Mouse (Mus musculus) liver, embryonic 11.5 days (tissue): Measurements from ENCODE around the gene Cnnm3. TPM values are rescaled to one million over a fixed set of nuclear protein-coding genes. Genes with fewer than 3 reads are reported as not detected.

Experiments used
- ATAC-seq: fragments of 200-750 bp; cut with Nextera tagmentation; replicated peaks from 2 replicates; pipeline ENCODE4 v1.8.0; 2017; ENCODE audit warnings: moderate number of reproducible peaks, mild to moderate bottlenecking, moderate TSS enrichment, moderate library complexity; ENCODE audit not compliant: low FRiP score
- DNase-seq: peaks from one replicate; pipeline ENCODE4 v3.0.0-alpha.2; 2017; ENCODE audit warnings: low spot score
- H3K27ac ChIP-seq: fragments of 300-500 bp; sonication (generic); 2 replicates; pipeline ENCODE4 v1.5.1; 2014; ENCODE audit warnings: mild to moderate bottlenecking, low read depth, low read length, control low read depth
- H3K27me3 ChIP-seq: fragments of 300-500 bp; sonication (generic); replicated peaks from 2 replicates; pipeline ENCODE4 v1.6.1; 2014; ENCODE audit warnings: low read length, mixed read lengths; ENCODE audit not compliant: control insufficient read depth, insufficient read depth
- H3K36me3 ChIP-seq: fragments of 300-500 bp; sonication (generic); 2 replicates; pipeline ENCODE4 v1.6.1; 2014; ENCODE audit warnings: mild to moderate bottlenecking, low read length, moderate library complexity, mixed read lengths; ENCODE audit not compliant: control insufficient read depth, insufficient read depth
- H3K4me1 ChIP-seq: fragments of 300-500 bp; sonication (generic); replicated peaks from 2 replicates; pipeline ENCODE4 v1.6.1; 2014; ENCODE audit warnings: low read length, mixed read lengths; ENCODE audit not compliant: control insufficient read depth, insufficient read depth
- H3K4me2 ChIP-seq: fragments of 300-500 bp; sonication (generic); 2 replicates; pipeline ENCODE4 v1.6.1; 2014; ENCODE audit warnings: mild to moderate bottlenecking, control low read depth, moderate library complexity
- H3K4me3 ChIP-seq: fragments of 300-500 bp; sonication (generic); 2 replicates; pipeline ENCODE4 v1.5.1; 2014; ENCODE audit warnings: low read depth, low read length, control low read depth
- H3K9ac ChIP-seq: fragments of 300-500 bp; sonication (generic); 2 replicates; pipeline ENCODE4 v1.6.1; 2014; ENCODE audit warnings: low read depth, low read length, control low read depth
- H3K9me3 ChIP-seq: fragments of 300-500 bp; sonication (generic); 2 replicates; pipeline ENCODE4 v1.6.1; 2016; ENCODE audit warnings: low read length, inconsistent platforms, mixed read lengths; ENCODE audit not compliant: control insufficient read depth
- WGBS: fragments of 180-500 bp; shearing (Covaris S2); extraction: QIAGEN DNeasy Blood & Tissue Kit; methylation state at CpG from one replicate; pipeline ENCODE4 v1.1.7; 2014; 5-methylcytosine and 5-hydroxymethylcytosine counted together
- polyA plus RNA-seq: library from polyadenylated mRNA; unstranded; fragments of >200 nt; fragmentation: Nextera tagmentation; extraction: Ambion mirVana; gene quantifications from 2 replicates; pipeline ENCODE4 v1.2.1, GENCODE M21; 2014

Gene Cnnm3
- polyA plus RNA-seq, 1 experiment from 2014 or later: 3.3 TPM

GRCm38 (mm10) chr1:36492416-36493139 lies 19.1 kb upstream of the Cnnm3 start:
- no peaks in the 10 kb centered on the region for H3K4me1 ChIP-seq
- no peak overlapping the region for H3K9ac ChIP-seq
- ATAC-seq (0 out of 2 replicates have a peak, but pooled peaks have one; percentile 39), DNase-seq (no peak)
- no peaks in the 10 kb centered on the region for H3K27me3 ChIP-seq
- H3K4me3 ChIP-seq: no peak overlapping the region
- H3K9me3 ChIP-seq: no peaks in the 10 kb centered on the region
- H3K36me3 ChIP-seq: no peaks in the 10 kb centered on the region
- H3K27ac ChIP-seq: no peak overlapping the region
- WGBS: 54% methylated on average over 9 of the region's 9 CpGs
- H3K4me2 ChIP-seq: no peak overlapping the region

GRCm38 (mm10) chr1:36493299-36493698 lies 18.4 kb upstream of the Cnnm3 start:
- 74% methylated on average over 6 of the region's 6 CpGs for WGBS
- DNase-seq: no peak
- ATAC-seq: no peak
- Histone ChIP-seq H3K4me1 (no peaks in the 10 kb centered on the region), H3K9me3 (no peaks in the 10 kb centered on the region), H3K4me3 (no peak overlapping the region), H3K27me3 (no peaks in the 10 kb centered on the region), H3K4me2 (no peak overlapping the region), H3K9ac (no peak overlapping the region), H3K27ac (no peak overlapping the region), H3K36me3 (0 out of 2 replicates have a peak, but pooled peaks cover 2% of the 10 kb centered on the region)

- no peak for DNase-seq
- ATAC-seq: no peak
- H3K27me3 ChIP-seq: no peaks in the 10 kb centered on the region
These were observed 14.9 kb upstream of the Cnnm3 start for GRCm38 (mm10) chr1:36496719-36497118.

GRCm38 (mm10) chr1:36497312-36497711 lies 14.4 kb upstream of the Cnnm3 start:
- Histone ChIP-seq H3K27me3 (no peaks in the 10 kb centered on the region), H3K4me1 (no peaks in the 10 kb centered on the region), H3K9me3 (no peaks in the 10 kb centered on the region), H3K4me3 (no peak overlapping the region), H3K27ac (no peak overlapping the region), H3K4me2 (no peak overlapping the region), H3K36me3 (0 out of 2 replicates have a peak, but pooled peaks cover 5% of the 10 kb centered on the region), H3K9ac (no peak overlapping the region)
- DNase-seq (no peak), ATAC-seq (no peak)
- WGBS: 80% methylated on average over 2 of the region's 2 CpGs

More at GRCm38 (mm10) chr1:36496719-36497118, 14.9 kb upstream of the Cnnm3 start:
- no peak overlapping the region for H3K27ac ChIP-seq
- no peak overlapping the region for H3K4me2 ChIP-seq
- no peaks in the 10 kb centered on the region for H3K9me3 ChIP-seq
- H3K4me1 ChIP-seq: no peaks in the 10 kb centered on the region
- H3K36me3 ChIP-seq: 0 out of 2 replicates have a peak, but pooled peaks cover 5% of the 10 kb centered on the region
- 64% methylated on average over 2 of the region's 2 CpGs for WGBS
- H3K9ac ChIP-seq: no peak overlapping the region
- no peak overlapping the region for H3K4me3 ChIP-seq

- Histone ChIP-seq H3K9ac (no peak overlapping the region), H3K27me3 (no peaks in the 10 kb centered on the region), H3K4me2 (no peak overlapping the region), H3K27ac (no peak overlapping the region), H3K4me1 (no peaks in the 10 kb centered on the region), H3K9me3 (no peaks in the 10 kb centered on the region), H3K36me3 (0 out of 2 replicates have a peak, but pooled peaks cover 5% of the 10 kb centered on the region), H3K4me3 (no peak overlapping the region)
- 5% methylated on average over 3 of the region's 3 CpGs for WGBS
- DNase-seq (peak; percentile 55), ATAC-seq (0 out of 2 replicates have a peak, but pooled peaks have one; percentile 20)
These were observed 10.4 kb upstream of the Cnnm3 start for GRCm38 (mm10) chr1:36501261-36501660.

GRCm38 (mm10) chr1:36508238-36508637 lies 3.4 kb upstream of the Cnnm3 start:
- DNase-seq (no peak), ATAC-seq (no peak)

GRCm38 (mm10) chr1:36512089-36512965 lies 660 bp downstream of the Cnnm3 start:
- Histone ChIP-seq H3K27me3 (no peaks in the 10 kb centered on the region), H3K4me1 (peaks cover 12% of the 10 kb centered on the region), H3K4me2 (peak overlapping the region; percentile 99), H3K36me3 (peaks cover 7% of the 10 kb centered on the region), H3K27ac (peak overlapping the region; percentile 89), H3K9ac (peak overlapping the region; percentile 93), H3K9me3 (no peaks in the 10 kb centered on the region), H3K4me3 (peak overlapping the region; percentile 88)
- peak; percentile 41 for ATAC-seq
- peak; percentile 58 for DNase-seq
- under 1% methylated on average over 118 of the region's 126 CpGs for WGBS

More at GRCm38 (mm10) chr1:36508238-36508637, 3.4 kb upstream of the Cnnm3 start:
- Histone ChIP-seq H3K4me2 (no peak overlapping the region), H3K9me3 (no peaks in the 10 kb centered on the region), H3K27me3 (no peaks in the 10 kb centered on the region), H3K27ac (no peak overlapping the region), H3K4me3 (no peak overlapping the region), H3K9ac (no peak overlapping the region), H3K36me3 (peaks cover 3% of the 10 kb centered on the region; the same call in 1 of the 2 replicates), H3K4me1 (peaks cover 3% of the 10 kb centered on the region)
- 75% methylated on average over 5 of the region's 5 CpGs for WGBS

GRCm38 (mm10) chr1:36512966-36513280 lies 1.3 kb downstream of the Cnnm3 start:
- ATAC-seq (no peak), DNase-seq (no peak)
- WGBS: 3% methylated on average over 16 of the region's 16 CpGs
- H3K4me1 ChIP-seq: peaks cover 12% of the 10 kb centered on the region
- H3K27ac ChIP-seq: no peak overlapping the region
- peak overlapping the region; percentile 88 for H3K4me3 ChIP-seq
- H3K9ac ChIP-seq: peak overlapping the region; percentile 93
- no peaks in the 10 kb centered on the region for H3K9me3 ChIP-seq
- peaks cover 7% of the 10 kb centered on the region for H3K36me3 ChIP-seq
- H3K4me2 ChIP-seq: peak overlapping the region; percentile 99
- no peaks in the 10 kb centered on the region for H3K27me3 ChIP-seq
